Mouse (Mus musculus) adrenal gland, postnatal 10 days (tissue): ENCODE measurements at regions not wholly inside any gene's neighbourhood (a gene's known extent, or its start where the extent isn't known, plus 50 kb on each side); places are given as distances from the start of the nearest gene placed in this dataset.

Experiments
- DNase-seq: peaks from one replicate; pipeline ENCODE4 v3.0.0; 2021; ENCODE audit warnings: mixed read lengths

- no peak for DNase-seq
These were observed 273.3 kb upstream of the Irx2 start for GRCm38 (mm10) chr13:72355297-72355696.

DNA sequence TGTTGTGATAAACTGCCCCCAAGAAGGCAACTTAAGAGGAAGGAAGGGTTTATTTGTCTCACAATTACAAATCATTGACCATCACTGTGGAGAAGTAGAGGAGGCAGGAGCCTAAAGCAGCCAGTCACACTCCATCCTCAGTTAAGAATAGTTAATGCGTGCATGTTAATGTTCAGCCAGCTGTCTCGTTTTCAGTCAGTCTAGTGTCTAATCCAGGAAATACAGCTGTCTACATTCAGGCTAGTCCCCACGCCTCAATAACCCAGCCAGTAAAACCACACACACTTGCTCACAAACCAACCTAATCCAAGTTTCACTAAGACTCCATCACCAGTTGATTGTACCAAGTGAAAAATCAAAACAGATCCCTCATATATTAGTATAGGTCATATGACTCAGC, 272.8 kb upstream of the Irx2 start:
- DNase-seq: no peak

GRCm38 (mm10) chr13:72358243-72358904, 270.2 kb upstream of the Irx2 start:
- DNase-seq: no peak

DNA sequence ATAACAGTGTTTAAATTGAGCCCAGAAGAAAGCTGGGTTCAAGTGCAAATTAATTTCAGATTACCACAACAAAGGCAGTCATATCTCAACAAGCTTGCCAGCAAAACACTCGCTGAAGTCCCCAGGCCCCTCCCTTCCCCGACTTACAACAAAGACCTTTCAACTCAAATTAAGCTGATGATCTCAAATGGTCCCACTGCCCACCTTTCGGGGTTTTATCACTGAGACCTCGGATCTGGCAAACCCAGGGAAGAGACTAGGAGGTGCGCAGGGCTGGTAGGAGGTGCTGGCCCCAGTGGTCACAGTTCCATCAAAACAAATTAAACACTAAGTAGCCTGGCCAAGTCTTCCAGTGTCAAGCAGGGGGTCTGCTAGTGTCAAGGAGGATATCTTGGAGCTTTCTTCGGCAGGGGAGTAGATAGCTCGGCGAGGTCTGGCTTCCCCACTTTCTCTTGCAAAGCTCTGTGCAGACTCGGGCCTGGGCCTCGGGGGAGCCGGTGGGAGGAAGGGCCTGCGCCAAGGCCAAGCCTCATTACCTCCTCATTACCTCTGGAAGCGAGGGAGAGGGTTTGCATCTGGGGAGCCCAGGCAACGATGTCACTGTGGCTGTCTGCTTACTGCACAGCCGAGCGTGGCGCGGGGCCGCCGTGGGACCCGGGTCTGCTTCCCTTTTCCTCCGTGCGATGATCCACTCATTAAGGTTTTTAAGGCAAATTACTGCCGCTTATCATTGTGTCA, 262.9 kb upstream of the Irx2 start:
- no peak for DNase-seq

GRCm38 (mm10) chr13:72366281-72366680, 262.3 kb upstream of the Irx2 start:
- DNase-seq: no peak

GRCm38 (mm10) chr13:72370131-72370530, 258.5 kb upstream of the Irx2 start:
- no peak for DNase-seq

- DNase-seq: no peak
These were observed 257.6 kb upstream of the Irx2 start for GRCm38 (mm10) chr13:72370997-72371396.

DNA sequence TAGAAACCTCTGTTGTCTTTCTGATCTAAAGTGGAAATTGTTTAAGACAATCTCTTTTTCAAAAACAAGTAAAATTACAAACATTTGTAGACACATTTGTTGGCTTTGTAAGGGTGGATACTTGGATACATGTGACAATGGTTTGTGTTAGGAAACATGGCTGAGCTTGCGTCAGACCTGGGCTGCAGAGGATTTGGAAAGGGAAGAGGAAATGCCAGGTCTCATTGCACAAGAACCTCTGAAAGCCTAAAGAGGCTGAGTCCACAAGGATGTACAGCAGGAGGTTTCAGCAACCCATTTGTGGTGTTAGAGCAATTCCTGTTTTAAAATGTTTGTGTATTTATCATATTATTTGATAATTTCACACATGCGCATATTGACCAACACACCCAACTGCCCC, 235.3 kb upstream of the Irx2 start:
- no peak for DNase-seq

DNA sequence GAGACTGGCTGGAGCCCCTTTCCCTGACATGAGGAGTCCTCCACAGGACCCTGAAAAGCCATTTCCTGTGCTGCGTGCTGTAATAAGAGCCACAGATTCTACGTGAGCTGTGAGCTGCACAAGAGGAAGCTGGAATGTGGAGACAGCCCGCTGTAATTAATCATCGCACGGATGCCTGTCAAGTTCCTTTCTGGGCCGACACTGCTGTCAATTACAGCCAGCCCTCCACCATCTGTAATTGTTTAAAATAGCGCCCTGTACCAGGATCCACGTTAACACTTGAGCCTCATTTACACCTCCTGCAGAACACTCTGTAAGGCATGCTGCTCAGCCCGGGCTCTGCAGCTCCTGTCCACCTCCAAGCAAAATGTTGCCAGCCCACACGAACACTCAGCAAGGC, 227.9 kb upstream of the Irx2 start:
- no peak for DNase-seq

DNA sequence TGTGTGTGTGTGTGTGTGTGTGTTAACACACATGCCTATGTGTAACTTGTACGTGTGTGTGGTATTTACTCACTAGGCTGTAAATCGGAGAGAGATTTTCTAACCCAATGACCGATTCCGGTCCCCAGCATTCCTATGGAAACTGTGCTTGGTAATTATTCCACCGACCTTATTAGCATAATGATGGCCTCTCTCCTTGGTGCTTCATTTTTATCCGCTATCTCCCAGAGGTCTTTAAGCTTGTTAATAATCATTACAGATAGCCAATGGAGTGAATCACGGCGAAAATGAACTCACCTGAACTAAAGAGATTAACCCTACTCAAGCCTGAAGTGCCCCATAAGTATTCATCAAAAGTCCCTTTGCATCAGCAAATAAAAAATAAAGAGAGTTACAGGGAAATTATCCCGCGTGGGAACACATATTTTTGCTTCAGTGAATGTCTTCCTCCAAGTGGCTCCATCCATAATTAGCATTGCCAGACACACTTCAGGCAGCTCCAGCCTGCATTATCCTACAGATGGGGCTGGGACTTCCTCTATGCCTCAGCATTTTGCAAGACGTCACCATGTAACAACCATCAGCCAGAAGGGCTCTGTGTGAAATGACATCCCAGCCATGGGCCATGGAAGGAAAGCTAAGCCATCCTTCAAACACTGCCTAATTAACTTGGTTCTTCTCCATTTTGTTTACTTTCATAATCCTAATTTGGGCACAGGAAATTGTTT, 219.2 kb upstream of the Irx2 start:
- DNase-seq: no peak

DNA sequence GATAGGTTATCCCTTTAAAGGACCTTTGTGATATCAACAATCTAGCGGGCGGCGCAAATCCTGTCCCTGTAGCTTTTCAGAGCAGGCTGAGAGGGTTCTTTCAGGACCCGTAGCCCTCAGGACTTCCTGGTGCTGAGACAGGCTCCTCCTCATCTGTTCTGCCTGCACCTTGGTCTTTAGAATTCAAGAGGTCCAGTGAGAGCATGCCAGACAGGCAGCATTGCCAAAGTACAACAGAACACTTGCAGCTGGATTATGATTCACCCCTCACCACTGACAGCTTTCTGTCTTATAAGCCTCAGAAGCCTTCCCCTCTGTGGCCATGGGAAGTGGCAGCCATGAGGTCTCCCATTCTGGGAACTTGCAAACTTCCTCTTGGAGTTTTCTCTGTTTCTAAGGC, 216.0 kb upstream of the Irx2 start:
- DNase-seq: no peak

- DNase-seq: no peak
These were observed 211.6 kb upstream of the Irx2 start for GRCm38 (mm10) chr13:72416981-72417380.

GRCm38 (mm10) chr13:72417816-72418215, 210.8 kb upstream of the Irx2 start:
- DNase-seq: no peak

- DNase-seq: no peak
These were observed 210.3 kb upstream of the Irx2 start for GRCm38 (mm10) chr13:72418285-72418684.

DNA sequence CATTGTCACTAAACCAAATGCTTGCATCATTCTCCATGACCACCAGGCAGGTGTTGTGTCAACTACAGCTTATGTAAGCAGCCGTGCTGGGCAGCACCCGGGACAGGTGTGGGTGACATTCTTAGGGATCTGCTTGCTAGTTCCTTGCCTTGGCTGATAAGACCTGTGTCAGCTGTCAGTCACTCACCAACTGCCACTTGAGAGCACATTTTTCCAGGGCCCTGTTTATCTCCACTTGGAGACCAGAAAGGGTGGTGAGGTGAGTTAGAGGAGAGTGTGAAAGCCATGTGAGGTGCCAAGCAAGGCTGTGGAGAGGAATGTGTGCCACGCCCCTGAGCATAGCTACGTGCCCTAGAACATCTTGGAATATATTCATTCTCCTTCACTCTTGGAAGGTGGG, 209.1 kb upstream of the Irx2 start:
- no peak for DNase-seq

GRCm38 (mm10) chr13:72425917-72426316, 202.7 kb upstream of the Irx2 start:
- no peak for DNase-seq

DNA sequence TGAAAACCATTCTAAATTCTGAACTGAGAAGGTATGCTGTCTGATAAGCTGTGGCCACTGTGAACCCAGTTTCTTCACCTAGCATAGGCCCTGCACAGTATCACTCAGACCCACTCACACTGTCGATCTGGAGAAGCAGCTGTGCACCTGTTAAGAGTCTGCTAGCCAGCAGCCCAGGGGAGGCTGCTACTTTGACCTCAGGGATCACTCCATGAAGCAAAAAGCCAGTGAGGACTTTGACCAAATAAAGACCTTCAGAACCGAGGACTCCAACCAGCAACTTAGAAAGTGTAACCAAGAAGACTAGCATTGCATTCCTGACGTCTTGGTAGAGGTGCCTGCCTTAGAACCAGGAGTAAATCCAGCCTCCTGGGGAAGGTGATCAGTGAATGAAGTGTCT, 183.3 kb upstream of the Irx2 start:
- no peak for DNase-seq

- no peak for DNase-seq
These were observed 180.1 kb upstream of the Irx2 start for GRCm38 (mm10) chr13:72448458-72449058.

GRCm38 (mm10) chr13:72495353-72495752, 133.3 kb upstream of the Irx2 start:
- DNase-seq: no peak

DNA sequence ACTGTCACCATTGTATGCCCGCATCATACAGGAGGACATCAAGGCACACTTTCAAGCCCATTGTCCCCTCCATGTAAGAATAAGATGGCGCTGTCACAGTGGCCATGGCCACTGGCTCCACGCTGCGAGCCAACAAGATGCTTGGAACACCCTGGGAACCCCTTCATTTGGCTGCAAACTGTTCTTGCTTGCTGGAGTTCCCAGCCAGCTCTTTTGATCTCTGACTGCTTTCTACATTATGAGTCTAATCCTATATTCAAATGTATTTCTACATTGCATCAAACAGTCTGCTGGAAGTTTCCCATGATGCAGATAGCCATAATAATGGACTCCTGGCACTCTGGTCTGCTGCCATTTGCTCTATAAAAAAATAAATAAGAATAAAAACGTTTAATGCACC, 131.6 kb upstream of the Irx2 start:
- DNase-seq: no peak

DNA sequence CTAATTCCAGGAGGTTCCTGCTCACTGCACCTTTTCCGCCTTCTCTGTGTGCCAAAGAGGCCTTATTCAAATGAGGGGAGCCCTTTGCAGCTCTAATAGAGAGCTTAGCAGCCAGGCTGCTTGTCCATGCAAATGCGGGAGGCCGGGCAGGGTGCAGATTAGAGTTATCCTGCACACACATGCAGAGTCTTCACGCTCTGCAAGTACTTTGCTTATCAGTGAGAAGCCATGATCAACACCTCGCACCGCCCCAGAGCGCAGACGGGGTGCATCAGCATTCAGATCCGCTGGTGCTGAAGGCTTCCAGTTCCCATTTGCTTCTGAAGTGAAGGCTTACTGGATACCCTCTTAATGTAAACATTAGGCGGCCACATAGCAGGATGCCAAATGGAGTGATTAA, 131.1 kb upstream of the Irx2 start:
- DNase-seq: no peak

GRCm38 (mm10) chr13:72505954-72506353, 122.7 kb upstream of the Irx2 start:
- DNase-seq: no peak

DNA sequence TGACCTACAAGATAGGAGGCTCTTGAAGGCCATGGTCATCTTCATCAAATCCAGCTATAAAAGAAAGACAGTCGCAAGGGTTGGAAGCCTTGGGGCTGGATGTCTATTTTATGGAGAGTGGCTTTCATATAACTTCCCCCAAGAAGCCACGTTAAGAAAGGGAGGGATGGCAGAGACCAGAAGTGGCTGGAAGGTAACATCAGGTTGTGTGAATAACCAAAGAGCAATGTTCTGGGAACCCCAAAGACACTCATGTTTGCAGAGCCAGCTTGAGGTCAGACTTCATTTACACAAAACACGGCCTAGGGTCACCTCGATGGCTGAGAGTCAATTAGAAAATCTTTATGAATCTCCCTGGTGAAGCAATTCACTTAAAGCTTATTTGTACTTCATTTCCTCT, 90.0 kb upstream of the Irx2 start:
- DNase-seq: no peak
